Mouse (Mus musculus) intestine, embryonic 15.5 days (tissue): Measurements from ENCODE around the gene Tln2. TPM values are rescaled to one million over a fixed set of nuclear protein-coding genes. Genes with fewer than 3 reads are reported as not detected.
A peak's percentile ranks its signal among the peaks of the same experiment; 100 is the strongest.

ENCODE experiments used
- ATAC-seq: fragments of 200-750 bp; cut with Nextera tagmentation; 2 replicates; pipeline ENCODE4 v1.8.0; 2017; ENCODE audit warnings: moderate TSS enrichment, moderate library complexity
- H3K27ac ChIP-seq: fragments of 300-500 bp; sonication (generic); 2 replicates; pipeline ENCODE4 v1.5.1; 2015; ENCODE audit warnings: mild to moderate bottlenecking, inconsistent platforms
- H3K27me3 ChIP-seq: fragments of 300-500 bp; sonication (generic); replicated peaks from 2 replicates; pipeline ENCODE4 v1.6.1; 2015; ENCODE audit warnings: inconsistent platforms
- H3K36me3 ChIP-seq: fragments of 300-500 bp; sonication (generic); 2 replicates; pipeline ENCODE4 v1.6.1; 2015; ENCODE audit warnings: inconsistent platforms
- H3K4me1 ChIP-seq: fragments of 300-500 bp; sonication (generic); replicated peaks from 2 replicates; pipeline ENCODE4 v1.6.1; 2015; ENCODE audit warnings: inconsistent platforms
- H3K4me2 ChIP-seq: fragments of 300-500 bp; sonication (generic); replicated peaks from 2 replicates; pipeline ENCODE4 v1.6.1; 2015; ENCODE audit warnings: mild to moderate bottlenecking, inconsistent platforms
- H3K4me3 ChIP-seq: fragments of 300-500 bp; sonication (generic); replicated peaks from 2 replicates; pipeline ENCODE4 v1.5.1; 2015; ENCODE audit warnings: inconsistent platforms
- H3K9ac ChIP-seq: fragments of 300-500 bp; sonication (generic); 2 replicates; pipeline ENCODE4 v1.6.1; 2015; ENCODE audit warnings: inconsistent platforms
- H3K9me3 ChIP-seq: fragments of 300-500 bp; sonication (generic); 2 replicates; pipeline ENCODE4 v1.6.1; 2016; ENCODE audit warnings: inconsistent platforms
- WGBS: fragments of 180-500 bp; shearing (Covaris S2); methylation state at CpG from one replicate; pipeline ENCODE4 v1.1.7; 2015; 5-methylcytosine and 5-hydroxymethylcytosine counted together
- polyA plus RNA-seq: library from polyadenylated mRNA; unstranded; fragments of >200 nt; fragmentation: Nextera tagmentation; extraction: Ambion mirVana; gene quantifications from 2 replicates; pipeline ENCODE4 v1.2.1, GENCODE M21; 2015

The Tln2 gene
- polyA plus RNA-seq, 1 experiment from 2014 or later, result 28.0 TPM

DNA sequence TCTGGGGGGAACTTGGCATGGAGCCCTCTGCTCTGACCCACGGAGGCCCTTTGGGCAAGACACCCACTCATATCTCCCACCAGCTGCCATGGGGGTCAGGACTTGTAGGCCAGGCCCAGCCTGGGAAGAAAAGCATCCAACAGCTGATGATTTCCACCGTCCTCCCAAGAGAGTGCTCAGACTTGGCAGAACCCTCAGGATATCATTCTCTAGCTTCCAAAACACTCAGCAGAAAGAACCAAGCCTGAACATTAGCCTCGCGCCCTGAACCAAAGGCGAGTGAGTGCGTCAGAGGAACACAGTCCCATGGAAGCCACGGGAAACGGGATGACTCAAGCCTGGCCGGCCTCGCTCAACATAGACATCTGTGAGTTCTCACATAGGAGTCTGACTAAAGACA lies 25.4 kb upstream of the Tln2 start:
- H3K4me3 ChIP-seq, result no peak overlapping the region
- H3K4me2 ChIP-seq, result no peak overlapping the region
- no peaks in the 10 kb centered on the region for H3K36me3 ChIP-seq
- 0 out of 2 replicates have a peak overlapping the region, but pooled peaks have one; percentile 22 for H3K27ac ChIP-seq
- peaks cover 6% of the 10 kb centered on the region; the same call in 1 of the 2 replicates for H3K4me1 ChIP-seq
- no peak for ATAC-seq
- no peaks in the 10 kb centered on the region for H3K27me3 ChIP-seq
- H3K9ac ChIP-seq, result no peak overlapping the region
- no peaks in the 10 kb centered on the region for H3K9me3 ChIP-seq
- 68% methylated on average over 10 of the region's 10 CpGs for WGBS

DNA sequence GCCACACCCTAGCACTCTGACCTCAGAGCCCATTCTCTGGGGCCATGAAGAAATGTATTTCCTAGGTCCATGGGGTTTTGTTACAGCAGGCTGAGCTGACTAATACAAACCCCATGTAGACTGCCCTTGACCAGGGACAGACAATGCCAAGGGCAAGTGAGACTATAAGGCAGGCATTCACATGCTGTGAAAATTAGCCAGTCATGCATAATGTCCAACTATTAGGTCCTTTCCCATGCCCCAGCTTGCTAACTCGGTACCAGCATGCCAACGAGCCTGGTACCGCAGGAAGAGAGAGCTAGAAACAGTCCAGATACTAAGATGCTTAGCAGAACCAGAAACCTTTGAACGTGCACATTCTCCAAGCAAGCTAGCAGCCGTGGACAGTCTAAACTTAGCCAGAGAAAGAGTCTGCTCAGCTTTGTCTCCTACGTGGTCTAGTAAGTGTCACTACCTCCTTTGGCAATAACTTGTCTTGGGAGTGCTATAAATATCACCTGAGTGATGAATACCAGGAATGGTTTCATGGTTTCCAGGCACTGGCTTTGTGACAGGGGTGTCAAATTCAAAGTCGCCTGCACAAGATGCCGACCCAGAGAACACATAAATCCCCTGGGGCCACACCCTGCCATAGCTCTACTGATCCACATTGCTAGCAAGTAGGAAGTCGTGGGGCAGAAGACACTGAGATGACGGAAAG lies 22.2 kb upstream of the Tln2 start:
- Histone ChIP-seq H3K9ac (no peak overlapping the region), H3K4me2 (no peak overlapping the region), H3K27ac (no peak overlapping the region), H3K9me3 (no peaks in the 10 kb centered on the region), H3K4me1 (peaks cover 6% of the 10 kb centered on the region; the same call in 1 of the 2 replicates), H3K36me3 (no peaks in the 10 kb centered on the region), H3K4me3 (no peak overlapping the region), H3K27me3 (no peaks in the 10 kb centered on the region)
- WGBS, result 52% methylated on average over 10 of the region's 10 CpGs
- no peak for ATAC-seq

DNA sequence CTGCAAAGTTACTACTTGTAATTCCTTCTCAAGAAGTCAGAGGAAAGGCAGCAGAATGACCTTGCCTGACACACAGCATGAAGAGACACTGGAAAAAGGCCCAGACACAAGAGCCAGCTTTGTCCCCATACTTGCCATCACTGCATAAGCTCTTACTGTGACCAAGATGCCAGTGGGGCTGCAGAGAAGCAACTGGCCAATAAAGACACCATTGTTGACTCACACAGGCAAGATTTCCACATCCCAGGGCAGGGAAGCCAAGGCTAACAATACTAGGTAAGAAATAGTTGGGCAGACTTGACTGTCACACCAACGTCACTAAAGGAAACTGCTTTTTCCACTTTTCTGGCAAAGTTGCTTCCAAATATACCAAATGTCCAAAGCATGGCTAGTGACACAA lies 20.0 kb upstream of the Tln2 start:
- Histone ChIP-seq H3K27me3 (no peaks in the 10 kb centered on the region), H3K27ac (no peak overlapping the region), H3K36me3 (no peaks in the 10 kb centered on the region), H3K9me3 (no peaks in the 10 kb centered on the region), H3K4me1 (no peaks in the 10 kb centered on the region), H3K4me3 (no peak overlapping the region), H3K9ac (no peak overlapping the region), H3K4me2 (no peak overlapping the region)
- 77% methylated on average over 1 of the region's 1 CpGs for WGBS
- no peak for ATAC-seq

DNA sequence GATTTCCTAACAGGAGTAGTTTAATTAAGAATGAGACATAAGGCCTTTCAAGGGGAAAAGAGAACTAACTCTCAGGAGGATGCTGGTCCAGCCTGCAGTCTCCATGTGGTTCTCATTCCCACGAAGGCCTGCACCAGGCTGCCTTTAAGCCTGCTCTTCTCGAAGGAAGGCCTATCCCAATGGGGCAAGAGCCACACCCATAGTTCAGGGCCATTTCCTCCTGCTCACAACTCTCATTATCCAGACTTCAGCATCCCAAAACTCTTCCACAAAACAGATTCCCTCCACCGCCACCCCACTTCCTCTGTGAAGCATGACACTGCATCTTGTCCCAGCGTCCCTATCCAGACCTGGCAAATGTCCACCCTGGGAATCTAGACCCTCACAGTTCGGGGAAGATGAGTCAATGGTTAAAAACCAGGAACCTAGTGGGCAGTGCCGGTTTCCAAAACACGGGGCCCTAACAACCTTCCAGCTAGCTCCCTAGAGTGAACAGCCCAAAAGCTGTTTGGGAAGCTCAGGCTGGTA lies 15.3 kb upstream of the Tln2 start:
- Histone ChIP-seq H3K4me3 (no peak overlapping the region), H3K9ac (no peak overlapping the region), H3K4me1 (peaks cover 8% of the 10 kb centered on the region; the same call in 1 of the 2 replicates), H3K36me3 (no peaks in the 10 kb centered on the region), H3K27me3 (no peaks in the 10 kb centered on the region), H3K9me3 (no peaks in the 10 kb centered on the region), H3K27ac (no peak overlapping the region), H3K4me2 (no peak overlapping the region)
- 71% methylated on average over 7 of the region's 7 CpGs for WGBS
- no peak for ATAC-seq

DNA sequence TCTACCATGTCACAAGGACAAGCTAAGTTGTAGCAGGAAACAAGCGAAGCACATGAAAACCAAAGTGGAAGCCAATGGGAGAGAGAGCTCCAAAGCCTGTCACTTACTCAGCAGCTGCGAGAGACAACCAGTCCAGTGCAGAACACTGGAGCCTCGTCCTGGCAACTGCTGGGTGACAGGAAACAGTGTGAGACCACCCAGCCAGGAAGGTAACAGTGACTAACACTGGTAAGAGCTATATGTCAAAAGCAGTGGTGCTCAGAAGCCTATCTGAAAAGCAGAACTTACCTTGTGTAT lies 14.1 kb upstream of the Tln2 start:
- no peaks in the 10 kb centered on the region for H3K36me3 ChIP-seq
- H3K4me2 ChIP-seq, result no peak overlapping the region
- H3K4me3 ChIP-seq, result no peak overlapping the region
- no peaks in the 10 kb centered on the region for H3K27me3 ChIP-seq
- H3K9me3 ChIP-seq, result no peaks in the 10 kb centered on the region
- H3K27ac ChIP-seq, result 0 out of 2 replicates have a peak overlapping the region, but pooled peaks have one; percentile 17
- no peak for ATAC-seq
- peaks cover 8% of the 10 kb centered on the region; the same call in 1 of the 2 replicates for H3K4me1 ChIP-seq
- 40% methylated on average over 3 of the region's 3 CpGs for WGBS
- no peak overlapping the region for H3K9ac ChIP-seq

DNA sequence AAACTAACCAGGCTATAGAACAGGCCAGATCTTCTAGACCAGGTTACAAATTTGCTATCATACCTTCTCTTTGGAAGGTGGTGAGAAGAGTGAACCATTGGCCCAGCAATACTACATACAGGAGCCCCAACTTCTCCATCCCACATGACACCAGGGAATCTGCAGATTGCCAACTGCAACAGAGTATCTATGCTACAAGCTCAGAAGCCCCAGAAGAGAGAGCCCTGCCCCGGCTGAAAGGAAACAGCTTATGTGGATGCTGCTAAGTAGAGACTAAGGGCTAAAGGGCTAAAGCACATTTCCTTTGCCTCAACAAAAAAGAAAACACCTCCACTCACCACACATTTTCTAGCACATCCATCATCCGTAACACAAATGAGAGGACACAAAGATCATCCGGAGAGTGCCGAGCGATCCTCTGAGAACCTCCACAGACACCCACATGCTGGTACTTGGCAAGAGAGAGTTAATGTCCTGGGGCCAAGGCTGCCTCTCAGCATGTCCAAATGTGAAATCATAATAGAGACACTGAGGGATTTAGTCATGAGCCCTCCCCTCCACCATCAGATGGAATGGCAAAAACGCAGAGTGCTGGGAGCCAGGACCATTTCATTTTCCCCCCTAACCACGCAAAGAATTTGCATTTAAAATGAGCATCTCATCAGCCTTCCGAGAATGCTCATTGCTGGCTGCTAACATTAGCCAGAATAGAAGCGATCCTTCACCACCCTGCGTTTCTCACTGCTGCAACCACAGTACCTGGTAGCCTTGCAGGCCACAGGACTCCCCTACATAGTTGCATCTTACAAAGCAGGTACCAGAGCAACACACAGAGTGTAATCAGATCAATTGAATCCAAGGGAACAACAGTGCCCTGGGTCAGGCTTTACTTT lies 13.5 kb upstream of the Tln2 start:
- no peak overlapping the region for H3K4me2 ChIP-seq
- peaks cover 8% of the 10 kb centered on the region; the same call in 1 of the 2 replicates for H3K4me1 ChIP-seq
- WGBS, result 41% methylated on average over 10 of the region's 10 CpGs
- ATAC-seq, result no peak
- H3K4me3 ChIP-seq, result no peak overlapping the region
- 0 out of 2 replicates have a peak overlapping the region, but pooled peaks have one; percentile 17 for H3K27ac ChIP-seq
- no peak overlapping the region for H3K9ac ChIP-seq
- H3K36me3 ChIP-seq, result no peaks in the 10 kb centered on the region
- H3K9me3 ChIP-seq, result no peaks in the 10 kb centered on the region
- H3K27me3 ChIP-seq, result no peaks in the 10 kb centered on the region

DNA sequence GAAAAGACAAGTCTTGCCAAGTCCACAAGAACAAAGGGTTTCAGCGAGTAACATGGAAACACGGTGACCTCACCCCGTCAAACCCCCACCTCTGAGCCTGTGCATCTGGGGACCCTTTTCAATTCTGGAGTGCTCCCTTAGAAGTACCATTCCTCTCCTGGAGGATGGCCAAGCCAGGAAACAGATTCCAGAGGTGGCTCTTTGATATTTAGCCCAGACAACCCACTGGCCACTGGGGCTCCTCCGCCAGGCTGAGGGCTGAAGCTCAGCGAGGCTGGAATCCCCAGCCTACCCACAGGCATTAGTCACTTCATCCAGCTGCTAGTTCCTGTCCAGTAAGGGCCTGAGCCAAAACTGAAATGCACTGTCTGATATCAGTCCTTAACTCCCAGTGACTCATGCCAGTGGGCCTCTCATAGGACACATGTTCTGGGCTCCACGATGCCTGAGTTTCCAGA lies 6.3 kb upstream of the Tln2 start:
- Histone ChIP-seq H3K4me3 (no peak overlapping the region), H3K4me1 (no peaks in the 10 kb centered on the region), H3K36me3 (no peaks in the 10 kb centered on the region), H3K27me3 (no peaks in the 10 kb centered on the region), H3K9me3 (no peaks in the 10 kb centered on the region), H3K9ac (no peak overlapping the region), H3K27ac (no peak overlapping the region), H3K4me2 (no peak overlapping the region)
- 73% methylated on average over 6 of the region's 6 CpGs for WGBS
- no peak for ATAC-seq

DNA sequence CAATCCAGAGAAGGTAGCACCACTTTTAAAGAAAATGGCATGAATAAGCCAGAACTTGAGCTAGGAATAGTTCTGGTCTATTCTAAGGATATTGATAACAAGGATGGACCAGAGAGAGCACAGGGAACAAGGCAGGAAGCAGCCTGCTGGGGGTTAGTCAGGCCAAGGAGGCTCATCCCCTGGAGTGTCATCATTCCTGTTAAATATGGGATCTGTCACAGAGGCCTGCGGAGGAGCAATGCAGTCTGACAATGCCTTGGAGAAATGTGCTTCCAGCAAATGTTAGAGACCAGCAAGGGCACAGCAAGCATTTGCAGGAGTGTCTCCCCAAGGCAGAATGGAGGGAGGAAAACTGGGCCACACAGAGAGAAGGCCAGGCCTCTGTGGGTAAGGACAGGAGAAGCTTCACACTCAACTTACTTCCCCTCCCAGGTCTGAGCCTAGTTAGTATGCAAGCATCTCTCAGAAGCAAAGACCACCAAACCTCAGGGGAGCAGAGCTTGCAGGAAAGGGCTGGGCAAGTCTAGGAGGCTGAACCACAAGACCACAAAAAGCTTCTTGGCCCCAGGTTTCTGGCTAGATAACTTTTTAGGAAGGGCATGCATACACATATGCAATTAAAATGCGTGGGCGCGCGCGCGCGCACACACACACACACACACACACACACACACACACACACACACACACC lies 9.5 kb downstream of the Tln2 start:
- H3K4me3 ChIP-seq, result no peak overlapping the region
- H3K4me1 ChIP-seq, result 0 out of 2 replicates have a peak, but pooled peaks cover 12% of the 10 kb centered on the region
- no peak for ATAC-seq
- no peaks in the 10 kb centered on the region for H3K9me3 ChIP-seq
- no peak overlapping the region for H3K27ac ChIP-seq
- no peaks in the 10 kb centered on the region for H3K27me3 ChIP-seq
- H3K4me2 ChIP-seq, result no peak overlapping the region
- 89% methylated on average over 8 of the region's 8 CpGs for WGBS
- no peak overlapping the region for H3K9ac ChIP-seq
- no peaks in the 10 kb centered on the region for H3K36me3 ChIP-seq

DNA sequence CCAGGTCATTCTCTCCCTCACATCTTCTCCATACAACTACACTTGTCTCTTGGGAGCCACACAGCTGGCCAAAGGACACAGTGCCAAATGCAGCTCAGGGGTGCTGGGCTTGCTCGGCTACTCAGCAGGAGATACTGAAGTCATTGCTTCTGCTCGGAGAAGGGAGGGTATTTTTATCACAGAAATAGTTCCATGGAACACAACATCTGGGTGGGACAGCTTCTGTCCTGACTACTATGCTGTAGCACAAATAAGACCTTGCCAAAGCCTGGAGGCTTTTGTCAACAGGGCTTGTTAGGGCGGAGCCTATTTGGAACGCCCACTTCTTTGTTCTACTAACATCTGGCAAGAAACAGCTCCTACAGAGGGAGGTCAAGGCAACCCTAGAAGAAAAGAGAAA lies 10.2 kb downstream of the Tln2 start:
- ATAC-seq, result no peak
- H3K9me3 ChIP-seq, result no peaks in the 10 kb centered on the region
- H3K36me3 ChIP-seq, result no peaks in the 10 kb centered on the region
- H3K27me3 ChIP-seq, result no peaks in the 10 kb centered on the region
- H3K4me3 ChIP-seq, result no peak overlapping the region
- H3K9ac ChIP-seq, result no peak overlapping the region
- H3K4me1 ChIP-seq, result 0 out of 2 replicates have a peak, but pooled peaks cover 12% of the 10 kb centered on the region
- H3K4me2 ChIP-seq, result no peak overlapping the region
- WGBS, result 49% methylated on average over 4 of the region's 4 CpGs
- no peak overlapping the region for H3K27ac ChIP-seq

DNA sequence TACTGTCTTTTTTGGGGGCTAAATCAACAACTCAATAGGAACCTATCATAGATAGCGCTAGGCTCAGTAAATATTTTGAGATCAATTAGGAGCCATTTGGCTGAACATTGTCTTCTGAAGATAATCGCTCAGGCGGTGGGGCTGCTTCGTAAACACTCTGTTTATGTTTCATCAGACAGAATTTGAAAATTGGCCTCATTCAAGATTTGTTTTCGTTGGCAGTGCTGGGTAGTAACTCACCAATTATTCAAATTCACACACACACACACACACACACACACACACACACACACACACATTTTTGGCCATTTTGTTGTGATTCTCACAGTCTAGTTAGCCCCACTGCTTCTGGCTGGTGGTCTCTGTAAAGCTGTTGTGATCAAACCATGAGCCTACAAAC lies 12.9 kb downstream of the Tln2 start:
- Histone ChIP-seq H3K9ac (no peak overlapping the region), H3K27me3 (no peaks in the 10 kb centered on the region), H3K9me3 (no peaks in the 10 kb centered on the region), H3K4me3 (no peak overlapping the region), H3K36me3 (no peaks in the 10 kb centered on the region), H3K4me2 (no peak overlapping the region), H3K27ac (no peak overlapping the region), H3K4me1 (peaks cover 18% of the 10 kb centered on the region; the same call in 1 of the 2 replicates)
- 76% methylated on average over 5 of the region's 5 CpGs for WGBS
- ATAC-seq, result no peak

DNA sequence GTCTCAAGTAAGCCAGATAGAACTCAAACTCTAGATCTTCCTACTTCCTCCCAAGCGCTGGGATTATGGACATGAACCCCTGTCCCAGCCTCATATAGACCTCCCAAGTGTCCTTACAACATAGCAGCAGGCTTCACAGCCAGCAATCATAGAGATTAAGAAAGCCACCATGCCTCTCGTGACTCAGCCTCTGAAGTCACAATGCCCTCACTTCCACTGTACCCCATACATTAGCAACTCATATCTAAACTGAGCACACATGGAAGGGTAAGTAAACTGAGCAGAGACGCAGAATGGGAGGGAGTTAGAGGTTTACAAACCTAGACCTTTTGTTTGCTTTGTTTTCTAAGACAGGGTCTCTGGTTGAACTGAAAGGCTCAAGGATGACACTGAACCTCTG lies 13.7 kb downstream of the Tln2 start:
- WGBS, result 81% methylated on average over 3 of the region's 3 CpGs
- Histone ChIP-seq H3K9me3 (no peaks in the 10 kb centered on the region), H3K9ac (no peak overlapping the region), H3K27ac (no peak overlapping the region), H3K36me3 (no peaks in the 10 kb centered on the region), H3K4me1 (peaks cover 20% of the 10 kb centered on the region; the same call in 1 of the 2 replicates), H3K4me3 (no peak overlapping the region), H3K4me2 (no peak overlapping the region), H3K27me3 (no peaks in the 10 kb centered on the region)
- no peak for ATAC-seq

DNA sequence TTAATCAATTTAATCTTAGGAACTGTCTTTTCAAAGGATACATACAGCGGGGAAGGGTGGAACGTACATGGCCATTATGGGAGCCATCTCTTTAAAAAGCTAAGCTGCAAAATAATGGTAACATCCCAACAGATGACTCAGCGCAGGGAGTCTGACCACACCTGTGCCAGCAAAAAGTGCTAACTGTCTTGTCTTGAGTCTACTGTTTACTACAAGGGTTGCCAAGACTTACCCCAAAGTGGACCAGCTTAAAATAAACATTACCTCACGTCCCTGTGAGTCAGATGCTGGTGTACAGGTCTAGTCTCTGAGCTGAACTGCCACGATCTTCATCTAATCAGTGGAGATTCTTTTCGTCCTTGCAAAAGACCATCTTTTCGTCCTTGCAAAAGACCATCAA lies 14.7 kb downstream of the Tln2 start:
- no peak overlapping the region for H3K4me2 ChIP-seq
- WGBS, result 51% methylated on average over 7 of the region's 7 CpGs
- no peak overlapping the region for H3K4me3 ChIP-seq
- H3K9ac ChIP-seq, result no peak overlapping the region
- no peaks in the 10 kb centered on the region for H3K9me3 ChIP-seq
- H3K27me3 ChIP-seq, result no peaks in the 10 kb centered on the region
- no peak overlapping the region for H3K27ac ChIP-seq
- 0 out of 2 replicates have a peak, but pooled peaks have one; percentile 45 for ATAC-seq
- peaks cover 22% of the 10 kb centered on the region for H3K4me1 ChIP-seq
- H3K36me3 ChIP-seq, result no peaks in the 10 kb centered on the region
